Mouse (Mus musculus) embryonic facial prominence, embryonic 15.5 days (tissue): Measurements from ENCODE around the gene Olfr705. TPM values are rescaled to one million over a fixed set of nuclear protein-coding genes. Genes with fewer than 3 reads are reported as not detected.
"Not testable (repeated sequence)": the region's sequence is repeated elsewhere in the genome, so short reads cannot be mapped to it uniquely, and the experiment has no call there.

Source experiments
- ATAC-seq: fragments of 200-750 bp; cut with Nextera tagmentation; 2 replicates; pipeline ENCODE4 v1.8.0; 2017; ENCODE audit warnings: low read depth, moderate TSS enrichment; ENCODE audit not compliant: insufficient number of reproducible peaks, low FRiP score, low TSS enrichment
- H3K27ac ChIP-seq: fragments of 300-500 bp; sonication (generic); replicated peaks from 2 replicates; pipeline ENCODE4 v1.5.1; 2015; ENCODE audit warnings: mild to moderate bottlenecking, inconsistent platforms
- H3K27me3 ChIP-seq: fragments of 300-500 bp; sonication (generic); 2 replicates; pipeline ENCODE4 v1.6.1; 2015; ENCODE audit warnings: inconsistent platforms
- H3K36me3 ChIP-seq: fragments of 300-500 bp; sonication (generic); 2 replicates; pipeline ENCODE4 v1.6.1; 2015; ENCODE audit warnings: mild to moderate bottlenecking, inconsistent platforms
- H3K4me1 ChIP-seq: fragments of 300-500 bp; sonication (generic); 2 replicates; pipeline ENCODE4 v1.6.1; 2015; ENCODE audit warnings: inconsistent platforms
- H3K4me2 ChIP-seq: fragments of 300-500 bp; sonication (generic); replicated peaks from 2 replicates; pipeline ENCODE4 v1.6.1; 2015; ENCODE audit warnings: mild to moderate bottlenecking, inconsistent platforms
- H3K4me3 ChIP-seq: fragments of 300-500 bp; sonication (generic); replicated peaks from 2 replicates; pipeline ENCODE4 v1.5.1; 2015; ENCODE audit warnings: mild to moderate bottlenecking, inconsistent platforms
- H3K9ac ChIP-seq: fragments of 300-500 bp; sonication (generic); 2 replicates; pipeline ENCODE4 v1.6.1; 2015; ENCODE audit warnings: inconsistent platforms
- H3K9me3 ChIP-seq: fragments of 300-500 bp; sonication (generic); replicated peaks from 2 replicates; pipeline ENCODE4 v1.6.1; 2016; ENCODE audit warnings: inconsistent platforms
- WGBS: fragments of 180-500 bp; shearing (Covaris S2); methylation state at CpG from one replicate; pipeline ENCODE4 v1.1.7; 2015; 5-methylcytosine and 5-hydroxymethylcytosine counted together
- polyA plus RNA-seq: library from polyadenylated mRNA; unstranded; fragments of >200 nt; fragmentation: Nextera tagmentation; extraction: Ambion mirVana; gene quantifications from 2 replicates; pipeline ENCODE4 v1.2.1, GENCODE M21; 2015

Olfr705 gene
- not detected in 2 replicates for polyA plus RNA-seq

GRCm38 (mm10) chr7:106876791-106877190, at the start of gene Olfr705:
Gene Olfr705, minus strand, starts transcription at chr7:106876891.
- Histone ChIP-seq H3K4me2 (no peak within 1 kb of the TSS), H3K9ac (no peak within 1 kb of the TSS), H3K4me1 (no peaks in the 10 kb centered on the region), H3K4me3 (no peak within 1 kb of the TSS), H3K36me3 (no peaks in the 10 kb centered on the region), H3K9me3 (no peaks in the 10 kb centered on the region), H3K27me3 (no peaks in the 10 kb centered on the region), H3K27ac (no peak within 1 kb of the TSS)
- no peak for ATAC-seq
- WGBS: 82% methylated on average over 3 of the region's 3 CpGs

GRCm38 (mm10) chr7:106920961-106921360, 44.3 kb upstream of the Olfr705 start:
- not testable (repeated sequence) for H3K27me3 ChIP-seq, H3K9me3 ChIP-seq, H3K4me1 ChIP-seq, H3K4me2 ChIP-seq, H3K9ac ChIP-seq, H3K27ac ChIP-seq, ATAC-seq, H3K4me3 ChIP-seq, H3K36me3 ChIP-seq
- WGBS: 88% methylated on average over 7 of the region's 7 CpGs

GRCm38 (mm10) chr7:106907676-106908075, 31.0 kb upstream of the Olfr705 start, which contains the start of gene Olfr1532-ps1:
Gene Olfr1532-ps1, plus strand, starts transcription at chr7:106908001.
- Histone ChIP-seq H3K4me1 (no peaks in the 10 kb centered on the region), H3K27me3 (no peaks in the 10 kb centered on the region), H3K36me3 (no peaks in the 10 kb centered on the region), H3K27ac (no peak within 1 kb of the TSS), H3K9ac (no peak within 1 kb of the TSS), H3K9me3 (no peaks in the 10 kb centered on the region), H3K4me2 (no peak within 1 kb of the TSS), H3K4me3 (no peak within 1 kb of the TSS)
- no peak for ATAC-seq
- WGBS: 50% methylated on average over 2 of the region's 2 CpGs

- not testable (repeated sequence) for H3K4me3 ChIP-seq, H3K36me3 ChIP-seq, H3K9ac ChIP-seq, H3K4me1 ChIP-seq, H3K27me3 ChIP-seq, H3K9me3 ChIP-seq, H3K4me2 ChIP-seq, ATAC-seq, H3K27ac ChIP-seq
- WGBS: 78% methylated on average over 3 of the region's 3 CpGs
Observed at GRCm38 (mm10) chr7:106901141-106901540, 24.4 kb upstream of the Olfr705 start, which contains the start of gene Olfr707. Gene Olfr707, minus strand, starts transcription at chr7:106901241.

GRCm38 (mm10) chr7:106888062-106888461, 11.4 kb upstream of the Olfr705 start, which contains the start of gene Olfr706:
Gene Olfr706, minus strand, starts transcription at chr7:106888162.
- Histone ChIP-seq H3K4me2 (no peak within 1 kb of the TSS), H3K27me3 (no peaks in the 10 kb centered on the region), H3K4me1 (no peaks in the 10 kb centered on the region), H3K9me3 (no peaks in the 10 kb centered on the region), H3K36me3 (no peaks in the 10 kb centered on the region), H3K27ac (no peak within 1 kb of the TSS), H3K4me3 (no peak within 1 kb of the TSS), H3K9ac (no peak within 1 kb of the TSS)
- ATAC-seq: no peak
- 67% methylated on average over 2 of the region's 2 CpGs for WGBS

- Histone ChIP-seq H3K9me3 (no peaks in the 10 kb centered on the region), H3K4me2 (no peak within 1 kb of the TSS), H3K27me3 (no peaks in the 10 kb centered on the region), H3K4me1 (no peaks in the 10 kb centered on the region), H3K36me3 (no peaks in the 10 kb centered on the region), H3K27ac (no peak within 1 kb of the TSS), H3K9ac (no peak within 1 kb of the TSS), H3K4me3 (no peak within 1 kb of the TSS)
- ATAC-seq: no peak
Observed at GRCm38 (mm10) chr7:106862885-106863284, 13.8 kb downstream of the Olfr705 start, which contains the start of gene Olfr704. Gene Olfr704, plus strand, starts transcription at chr7:106863185.

- no peak within 1 kb of the TSS for H3K4me3 ChIP-seq
- WGBS: 58% methylated on average over 2 of the region's 2 CpGs
- no peak within 1 kb of the TSS for H3K4me2 ChIP-seq
- no peak within 1 kb of the TSS for H3K9ac ChIP-seq
- no peak within 1 kb of the TSS for H3K27ac ChIP-seq
- no peaks in the 10 kb centered on the region for H3K4me1 ChIP-seq
- H3K36me3 ChIP-seq: no peaks in the 10 kb centered on the region
- H3K27me3 ChIP-seq: no peaks in the 10 kb centered on the region
- no peak for ATAC-seq
- no peaks in the 10 kb centered on the region for H3K9me3 ChIP-seq
Observed at GRCm38 (mm10) chr7:106843060-106843459, 33.6 kb downstream of the Olfr705 start, which contains the start of gene Olfr703. Gene Olfr703, plus strand, starts transcription at chr7:106843360.

GRCm38 (mm10) chr7:106833793-106834192, 42.9 kb downstream of the Olfr705 start, which contains the start of gene Olfr702:
Gene Olfr702, minus strand, starts transcription at chr7:106833893.
- Histone ChIP-seq H3K4me2 (no peak within 1 kb of the TSS), H3K9ac (no peak within 1 kb of the TSS), H3K36me3 (no peaks in the 10 kb centered on the region), H3K9me3 (no peaks in the 10 kb centered on the region), H3K4me1 (no peaks in the 10 kb centered on the region), H3K27ac (no peak within 1 kb of the TSS), H3K27me3 (no peaks in the 10 kb centered on the region), H3K4me3 (no peak within 1 kb of the TSS)
- no peak for ATAC-seq

Other genes with a start within 250 kb of the Olfr705 start
- gene Olfr693, start 196.3 kb downstream of the Olfr705 start, polyA plus RNA-seq: 0.11 TPM in 1 of 2 replicates, not detected in the other
- gene Olfr694, start 185.1 kb downstream of the Olfr705 start, polyA plus RNA-seq: not detected in 2 replicates
- gene Olfr695, start 160.5 kb downstream of the Olfr705 start, polyA plus RNA-seq: not detected in 2 replicates
- gene Olfr697, start 134.4 kb downstream of the Olfr705 start, polyA plus RNA-seq: not detected in 2 replicates
- gene Olfr698, start 121.5 kb downstream of the Olfr705 start, polyA plus RNA-seq: not detected in 2 replicates
- gene Olfr699, start 83.7 kb downstream of the Olfr705 start, polyA plus RNA-seq: 0.07 TPM in 2 replicates
- gene Olfr700, start 68.1 kb downstream of the Olfr705 start, polyA plus RNA-seq: not detected in 2 replicates
- gene Olfr701, start 62.8 kb downstream of the Olfr705 start, polyA plus RNA-seq: not detected in 2 replicates
- not detected in 2 replicates for gene Olfr702, start 43.0 kb downstream of the Olfr705 start, polyA plus RNA-seq
- not detected in 2 replicates for gene Olfr703, start 33.5 kb downstream of the Olfr705 start, polyA plus RNA-seq
- gene Olfr704, start 13.7 kb downstream of the Olfr705 start, polyA plus RNA-seq: not detected in 2 replicates
- gene Olfr706, start 11.3 kb upstream of the Olfr705 start, polyA plus RNA-seq: 0.05 TPM in 1 of 2 replicates, not detected in the other
- 0.16 TPM in 1 of 2 replicates, not detected in the other for gene Olfr707, start 24.4 kb upstream of the Olfr705 start, polyA plus RNA-seq
- 0.12 TPM in 1 of 2 replicates, not detected in the other for gene Olfr1532-ps1, start 31.1 kb upstream of the Olfr705 start, polyA plus RNA-seq
- gene Olfr709-ps1, start 55.3 kb upstream of the Olfr705 start, polyA plus RNA-seq: 0.05 TPM in 1 of 2 replicates, not detected in the other
- not detected in 2 replicates for gene Olfr710, start 71.4 kb upstream of the Olfr705 start, polyA plus RNA-seq
- gene Olfr6, start 87.0 kb upstream of the Olfr705 start, polyA plus RNA-seq: 0.11 TPM in 1 of 2 replicates, not detected in the other
- not detected in 2 replicates for gene Olfr711, start 98.6 kb upstream of the Olfr705 start, polyA plus RNA-seq
- gene Olfr2, start 129.2 kb upstream of the Olfr705 start, polyA plus RNA-seq: not detected in 2 replicates
- gene Olfr713, start 154.3 kb upstream of the Olfr705 start, polyA plus RNA-seq: 0.16 TPM in 1 of 2 replicates, not detected in the other
- gene Olfr714, start 194.1 kb upstream of the Olfr705 start, polyA plus RNA-seq: not detected in 2 replicates
- gene Olfr17, start 216.3 kb upstream of the Olfr705 start, polyA plus RNA-seq: 0.08 and 0.12 TPM in 2 replicates
- gene Olfr715b, start 233.5 kb upstream of the Olfr705 start, polyA plus RNA-seq: not detected in 2 replicates